Mouse (Mus musculus): ENCODE data around the gene Esyt1.

The Esyt1 gene

GRCm38 (mm10) chr10:128490912-128491311, 34.8 kb downstream of the Esyt1 start:
- no peak for ATAC-seq (ENCODE audit: insufficient number of reproducible peaks, low FRiP score, low TSS enrichment)

- no peak for ATAC-seq (ENCODE audit: insufficient number of reproducible peaks, low FRiP score, low TSS enrichment)
Observed at GRCm38 (mm10) chr10:128490232-128490631, 35.4 kb downstream of the Esyt1 start.

GRCm38 (mm10) chr10:128489785-128490184, 35.9 kb downstream of the Esyt1 start:
- ATAC-seq (ENCODE audit: insufficient number of reproducible peaks, low FRiP score, low TSS enrichment), result no peak

- ATAC-seq (ENCODE audit: insufficient number of reproducible peaks, low FRiP score, low TSS enrichment), result no peak
Observed at GRCm38 (mm10) chr10:128489380-128489779, 36.3 kb downstream of the Esyt1 start.

GRCm38 (mm10) chr10:128488776-128489175, 36.9 kb downstream of the Esyt1 start:
- ATAC-seq (ENCODE audit: insufficient number of reproducible peaks, low FRiP score, low TSS enrichment), result no peak

GRCm38 (mm10) chr10:128487861-128488712, 37.6 kb downstream of the Esyt1 start:
- no peak for ATAC-seq (ENCODE audit: insufficient number of reproducible peaks, low FRiP score, low TSS enrichment)

- ATAC-seq (ENCODE audit: insufficient number of reproducible peaks, low FRiP score, low TSS enrichment), result no peak
Observed at GRCm38 (mm10) chr10:128486370-128486769, 39.3 kb downstream of the Esyt1 start.

DNA sequence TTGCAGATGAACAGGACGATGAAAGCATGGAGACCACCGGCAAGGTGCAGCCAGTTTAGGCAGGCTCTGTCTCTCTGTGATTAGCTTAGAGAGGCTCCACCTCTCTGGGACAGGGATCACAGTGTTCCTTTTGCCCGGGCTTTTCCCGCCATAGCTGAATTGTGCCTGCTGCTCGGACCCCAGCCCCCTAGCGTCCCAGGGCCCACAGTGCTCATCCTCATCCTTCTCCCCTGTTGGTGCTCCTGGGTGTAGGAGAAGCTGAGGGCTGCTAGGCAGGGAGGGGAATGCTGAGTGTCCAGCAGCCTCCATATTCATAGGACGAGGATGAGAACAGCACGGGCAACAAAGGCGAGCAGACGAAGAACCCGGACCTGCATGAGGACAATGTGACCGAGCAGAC, 51.3 kb downstream of the Esyt1 start:
- ATAC-seq (ENCODE audit: insufficient number of reproducible peaks, low FRiP score, low TSS enrichment), result no peak

GRCm38 (mm10) chr10:128460270-128460630, 65.4 kb downstream of the Esyt1 start:
- no peak for ATAC-seq (ENCODE audit: insufficient number of reproducible peaks, low FRiP score, low TSS enrichment)
